Mouse (Mus musculus): ENCODE data around the gene Myrip. TPM values are rescaled to one million over a fixed set of nuclear protein-coding genes. Genes with fewer than 3 reads are reported as not detected.

Myrip gene
- total RNA-seq, 1 experiment from 2014 or later, result not detected

DNA sequence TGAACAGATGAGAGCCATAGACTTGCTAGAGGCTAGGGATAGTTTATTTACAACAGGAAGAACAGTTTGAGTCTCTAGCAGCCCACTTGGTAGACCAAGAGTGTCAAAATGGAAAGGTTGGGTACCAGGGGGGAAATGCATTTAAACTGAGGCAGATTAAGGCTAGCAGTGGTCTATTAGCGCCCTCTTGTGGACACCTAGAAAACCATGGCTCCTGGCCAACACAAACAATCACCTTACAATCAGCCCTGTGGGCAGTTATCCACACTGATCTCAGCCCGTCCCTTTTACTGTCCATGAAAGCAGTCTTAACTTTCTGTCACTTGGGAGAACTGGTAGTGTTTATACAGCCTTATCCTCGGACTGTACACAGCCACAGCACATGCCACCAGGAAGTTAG, 195.4 kb downstream of the Myrip start:
- peak; percentile 55 for ATAC-seq (ENCODE audit: extremely low read depth, insufficient number of reproducible peaks, low FRiP score, poor library complexity, severe bottlenecking)

DNA sequence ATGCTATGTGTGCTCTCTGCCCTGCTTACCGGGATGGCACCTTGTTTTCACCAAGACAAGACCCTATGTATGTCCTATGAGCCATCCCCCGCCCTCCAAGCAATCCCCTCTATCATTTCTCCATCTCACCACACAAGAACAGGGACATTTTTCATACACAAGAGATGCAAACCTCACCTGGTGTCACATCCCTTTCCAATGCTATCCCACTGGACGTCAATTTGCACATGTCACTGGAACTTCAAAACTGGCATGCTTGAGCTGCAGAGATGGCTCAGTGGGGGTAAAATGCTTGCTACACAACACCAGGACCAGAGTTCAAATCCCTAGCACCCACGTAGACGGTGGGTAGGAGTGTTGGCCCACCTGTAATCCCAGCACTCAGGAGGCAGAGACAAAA, 196.7 kb downstream of the Myrip start:
- ATAC-seq (ENCODE audit: extremely low read depth, insufficient number of reproducible peaks, low FRiP score, poor library complexity, severe bottlenecking), result no peak

DNA sequence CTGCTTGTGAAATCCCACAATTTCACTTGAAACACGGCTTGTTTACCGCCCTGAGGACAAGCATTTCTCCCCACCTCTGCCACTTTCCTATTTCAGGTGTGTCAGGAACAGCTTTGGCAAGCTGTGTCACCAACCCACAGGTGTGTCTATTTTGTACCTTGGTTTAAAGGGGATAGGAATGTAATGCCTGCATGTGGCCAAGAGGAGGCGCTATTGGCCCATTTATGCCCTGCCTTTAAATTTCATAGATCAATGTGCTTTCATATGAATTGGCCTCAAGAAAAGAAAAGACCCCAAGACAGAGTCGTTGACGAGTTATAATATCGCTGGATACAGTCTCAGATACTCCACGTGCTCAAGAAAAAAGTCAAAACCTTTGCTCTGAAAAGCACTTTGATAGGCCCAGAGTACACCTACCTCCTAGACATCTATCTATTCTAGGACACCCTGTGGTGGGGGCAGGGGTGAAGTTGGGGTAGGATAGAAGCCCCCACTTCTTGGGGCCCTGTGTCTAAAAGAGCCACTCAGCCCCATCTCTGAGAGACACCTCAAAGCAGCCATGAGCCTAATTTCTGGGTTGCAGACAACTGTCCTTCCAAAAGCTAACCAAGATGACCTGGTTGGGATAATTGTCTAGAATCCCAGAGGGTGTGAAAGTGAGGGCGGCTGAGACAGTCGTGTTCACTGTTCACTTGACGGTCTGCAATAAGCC, 200.0 kb downstream of the Myrip start:
- ATAC-seq (ENCODE audit: extremely low read depth, insufficient number of reproducible peaks, low FRiP score, poor library complexity, severe bottlenecking), result no peak

DNA sequence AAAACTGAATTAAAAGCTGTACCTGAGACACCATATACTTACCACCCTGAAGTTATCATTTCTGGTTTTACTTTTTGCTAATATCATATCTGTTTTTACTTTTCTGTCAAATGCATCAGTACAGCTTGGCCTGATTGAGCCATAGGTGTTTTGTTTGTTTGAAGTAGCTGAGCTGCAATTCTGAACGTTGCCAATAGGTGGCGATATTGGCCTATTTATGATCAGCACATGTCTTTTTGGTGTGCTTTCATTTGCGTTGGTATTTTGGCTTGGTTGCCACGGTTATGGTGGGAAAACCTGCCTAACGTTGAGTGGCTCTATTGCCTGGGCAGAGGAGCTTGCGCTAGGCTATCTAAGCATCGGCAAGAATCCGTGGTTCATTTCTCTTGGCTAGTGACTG, 200.7 kb downstream of the Myrip start:
- peak; percentile 83 for ATAC-seq (ENCODE audit: extremely low read depth, insufficient number of reproducible peaks, low FRiP score, poor library complexity, severe bottlenecking)

DNA sequence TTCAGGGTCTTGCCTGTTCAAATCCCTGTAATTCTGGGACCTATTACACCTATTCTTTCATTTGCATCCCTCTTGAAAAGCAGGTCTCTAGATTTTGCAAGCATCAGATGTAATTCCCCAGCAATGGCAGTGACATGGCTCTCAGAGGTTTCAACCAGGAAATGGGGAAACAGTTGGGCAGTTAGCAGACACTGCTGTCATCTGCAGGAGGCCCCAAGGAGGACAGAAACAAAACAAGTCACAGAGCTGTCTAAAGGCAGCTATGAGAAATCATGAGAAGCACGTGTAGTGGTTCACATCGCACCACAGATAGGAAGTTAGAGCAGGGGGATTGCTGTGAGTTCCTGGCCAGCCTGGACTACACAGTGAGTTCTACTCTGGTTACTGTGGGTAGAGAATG, 203.1 kb downstream of the Myrip start:
- no peak for ATAC-seq (ENCODE audit: extremely low read depth, insufficient number of reproducible peaks, low FRiP score, poor library complexity, severe bottlenecking)

DNA sequence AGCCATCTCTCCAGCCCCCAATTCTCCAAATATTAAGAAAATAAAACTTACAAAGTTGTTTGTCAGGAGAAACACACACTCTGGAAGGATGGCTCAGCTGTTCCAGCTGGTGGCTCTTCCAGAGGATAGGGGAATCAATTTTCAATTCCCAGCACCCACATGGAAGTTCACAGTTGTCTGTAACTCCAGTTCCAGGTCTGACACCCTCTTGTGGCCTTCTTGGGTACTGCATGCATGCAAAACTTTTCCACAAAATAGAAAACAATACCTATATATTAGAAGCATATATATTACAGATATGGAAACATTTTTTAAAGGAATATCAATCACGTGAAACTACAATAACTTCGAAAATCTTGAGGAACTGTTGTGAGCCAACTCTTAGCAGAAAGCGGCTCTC, 210.5 kb downstream of the Myrip start:
- ATAC-seq (ENCODE audit: extremely low read depth, insufficient number of reproducible peaks, low FRiP score, poor library complexity, severe bottlenecking), result no peak

DNA sequence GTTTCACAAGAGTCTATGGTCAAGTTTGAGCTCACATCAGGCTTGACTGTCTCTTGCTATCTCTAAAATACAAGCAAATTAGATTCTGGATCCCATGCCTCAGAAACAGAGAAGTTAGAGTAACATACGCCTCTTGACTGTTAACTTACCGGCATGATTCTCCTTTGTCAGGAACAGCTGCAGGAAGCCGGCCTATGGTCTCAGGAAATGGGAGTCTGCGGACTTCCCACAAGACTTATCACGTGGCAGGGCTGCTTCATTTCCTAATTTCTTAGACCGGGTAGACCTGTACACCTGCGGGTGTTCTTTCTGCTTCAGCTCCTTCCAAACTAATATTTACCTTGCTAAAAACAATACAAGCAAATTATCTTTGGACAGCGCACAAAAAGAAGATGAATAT, 215.4 kb downstream of the Myrip start:
- no peak for ATAC-seq (ENCODE audit: extremely low read depth, insufficient number of reproducible peaks, low FRiP score, poor library complexity, severe bottlenecking)

DNA sequence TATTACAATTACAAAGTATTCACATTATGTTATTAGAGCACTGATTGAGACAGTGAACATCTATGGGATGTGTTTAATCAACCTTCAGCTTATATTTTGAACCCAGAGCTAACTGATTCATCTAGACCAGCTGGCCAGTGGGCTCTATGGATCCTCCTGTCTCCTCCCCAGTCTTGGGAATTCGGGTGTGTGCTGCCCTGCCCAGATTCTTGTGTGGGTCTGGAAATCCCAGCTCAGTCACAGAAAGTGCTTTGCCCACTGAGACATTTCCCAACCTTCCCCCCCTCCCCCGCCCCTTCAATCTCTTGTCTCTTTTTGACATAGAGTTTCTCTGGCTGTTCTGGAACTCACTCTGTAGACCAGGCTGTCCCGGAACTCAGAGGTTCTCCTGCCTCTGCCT, 217.6 kb downstream of the Myrip start:
- ATAC-seq (ENCODE audit: extremely low read depth, insufficient number of reproducible peaks, low FRiP score, poor library complexity, severe bottlenecking), result no peak

DNA sequence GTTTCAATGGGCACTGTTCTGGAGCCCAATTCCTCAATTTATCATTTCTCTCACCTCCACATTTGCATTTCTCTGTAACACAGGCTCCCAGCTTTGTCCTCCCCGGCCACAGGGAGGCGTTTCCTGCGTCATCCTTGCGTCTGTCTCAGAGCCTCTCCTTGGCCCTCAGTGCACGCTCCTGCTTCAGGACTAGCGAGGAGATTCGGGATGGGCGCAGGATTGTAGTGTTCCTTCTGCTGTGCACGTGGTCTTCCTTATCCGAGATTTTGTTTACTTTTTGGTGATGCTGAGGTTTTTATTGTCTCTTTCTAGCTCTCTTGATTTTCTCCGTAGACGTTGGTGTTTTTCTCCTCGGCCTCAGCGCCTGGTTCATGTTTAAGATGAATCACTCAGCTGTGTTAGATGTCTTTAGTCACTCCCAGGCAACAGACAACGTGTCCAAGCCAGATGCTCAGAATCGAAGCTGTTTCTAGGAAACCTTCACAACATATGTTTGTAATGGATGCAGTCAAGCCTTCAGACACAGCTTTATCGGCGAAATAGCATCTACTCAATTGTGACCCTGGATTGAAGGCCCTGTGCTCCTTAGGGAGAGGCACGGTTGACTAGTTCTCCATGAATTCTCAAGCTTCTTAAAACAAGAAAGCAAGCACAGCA, 218.3 kb downstream of the Myrip start:
- no peak for ATAC-seq (ENCODE audit: extremely low read depth, insufficient number of reproducible peaks, low FRiP score, poor library complexity, severe bottlenecking)

DNA sequence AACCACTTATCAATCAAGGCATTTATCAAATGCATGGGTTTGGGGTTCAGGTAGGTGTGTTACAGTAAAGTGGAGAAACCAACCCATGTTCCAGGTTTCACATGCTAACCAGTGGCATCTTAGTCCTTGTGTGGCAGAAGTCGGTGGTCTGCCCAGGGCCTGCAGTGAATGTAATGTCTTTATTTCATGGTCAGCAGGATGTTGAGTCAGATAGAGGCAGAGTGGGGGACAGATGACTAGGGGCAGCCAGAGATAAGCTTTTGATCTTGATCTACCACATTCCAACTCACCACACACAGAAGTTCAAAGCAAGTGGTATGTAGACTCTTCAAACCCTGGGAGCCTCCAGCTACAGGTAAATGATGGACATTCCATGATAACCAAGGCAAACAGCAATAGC, 219.8 kb downstream of the Myrip start:
- ATAC-seq (ENCODE audit: extremely low read depth, insufficient number of reproducible peaks, low FRiP score, poor library complexity, severe bottlenecking), result no peak

Other genes starting within 250 kb of the Myrip start
- 12.9 and 15.5 TPM in 2 replicates for gene Cx3cr1, start 231.6 kb upstream of the Myrip start, total RNA-seq (2017)
- not detected in 2 replicates for gene Ccr8, start 209.4 kb upstream of the Myrip start, total RNA-seq (2017)
- gene Slc25a38, start 191.1 kb upstream of the Myrip start, total RNA-seq (2017), result 25.1 and 29.1 TPM in 2 replicates
- gene Rpsa, start 173.8 kb upstream of the Myrip start, total RNA-seq (2017), result 1,686 and 1,792 TPM in 2 replicates
- gene Mobp, start 151.8 kb upstream of the Myrip start, total RNA-seq (2017), result not detected in 2 replicates
- 52.8 and 62.4 TPM in 2 replicates for gene Eif1b, start 190.7 kb downstream of the Myrip start, total RNA-seq (2017)
- 8.0 and 8.2 TPM in 2 replicates for gene Entpd3, start 238.3 kb downstream of the Myrip start, total RNA-seq (2017)

Data from neutrophil, adult 5-6 weeks (primary cell).